Mouse (Mus musculus): ENCODE measurements around the gene Rpusd4.

The Rpusd4 gene

GRCm38 (mm10) chr9:35286351-35286750 lies 18.7 kb downstream of the Rpusd4 start:
- DNase-seq (ENCODE audit: low read depth), result no peak

- no peak for DNase-seq (ENCODE audit: low read depth)
Measured at GRCm38 (mm10) chr9:35289992-35290391, 22.3 kb downstream of the Rpusd4 start.

DNA sequence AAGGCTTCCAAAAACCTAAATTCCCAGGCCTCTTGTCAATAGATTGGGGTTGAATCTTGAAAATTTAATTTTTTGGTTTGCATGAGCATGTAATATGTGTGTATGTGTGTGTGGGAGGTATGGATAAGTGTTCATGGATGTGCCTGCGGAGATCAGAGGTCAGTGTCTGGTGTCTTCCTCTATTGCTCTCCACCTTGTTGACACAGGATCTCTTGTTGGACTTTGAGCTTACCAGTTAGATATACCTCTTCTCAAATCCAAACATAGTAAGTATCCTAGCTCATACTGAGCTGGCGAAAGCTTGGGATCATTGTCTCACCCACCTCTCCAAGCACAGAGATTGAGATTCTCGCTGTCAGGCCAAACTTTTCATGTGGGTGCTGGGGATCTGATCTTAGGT lies 22.8 kb downstream of the Rpusd4 start:
- DNase-seq (ENCODE audit: low read depth), result no peak

DNA sequence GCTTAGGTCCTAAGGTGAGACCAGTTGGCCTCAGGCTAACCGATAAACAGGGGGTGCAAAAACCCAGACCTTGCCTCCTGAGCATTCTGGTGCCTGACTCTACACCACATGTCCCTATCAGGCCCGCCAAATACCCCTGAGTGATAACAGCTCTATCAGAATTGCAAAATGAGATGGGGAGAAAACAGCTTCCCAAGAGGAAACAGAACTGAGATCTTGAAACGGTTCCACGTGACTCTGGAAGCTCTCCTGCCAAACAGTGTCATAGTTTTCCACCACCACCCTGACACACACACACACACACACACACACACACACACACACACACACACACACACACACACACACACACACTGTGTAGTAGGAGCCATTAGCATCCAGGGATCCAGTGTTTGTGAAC lies 23.3 kb downstream of the Rpusd4 start:
- DNase-seq (ENCODE audit: low read depth), result no peak

- no peak for DNase-seq (ENCODE audit: low read depth)
Measured at GRCm38 (mm10) chr9:35293465-35293864, 25.8 kb downstream of the Rpusd4 start.

GRCm38 (mm10) chr9:35297791-35298190 lies 30.1 kb downstream of the Rpusd4 start:
- DNase-seq (ENCODE audit: low read depth), result no peak

- DNase-seq (ENCODE audit: low read depth), result no peak
Measured at GRCm38 (mm10) chr9:35302172-35302571, 34.5 kb downstream of the Rpusd4 start.

GRCm38 (mm10) chr9:35307461-35307860 lies 39.8 kb downstream of the Rpusd4 start:
- peak; percentile 89 for DNase-seq (ENCODE audit: low read depth)

DNA sequence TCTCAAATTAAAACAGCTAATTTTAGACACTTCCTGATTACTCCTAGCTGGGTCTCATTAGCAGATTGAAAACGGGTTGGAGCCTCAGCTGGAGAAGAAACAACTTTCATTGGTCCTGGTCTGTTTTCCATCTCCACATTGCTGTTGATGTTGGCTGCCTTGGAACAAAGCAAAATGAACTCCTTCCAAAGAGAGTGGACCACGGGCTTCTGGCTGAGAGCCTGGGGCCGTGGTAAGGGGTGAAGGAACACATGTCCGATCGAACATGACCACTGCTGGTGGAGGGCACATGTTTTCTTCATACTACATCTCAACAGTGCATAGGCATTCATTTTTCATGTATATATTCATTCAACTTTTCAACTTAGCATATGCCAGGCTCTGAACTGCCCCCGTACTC lies 42.7 kb downstream of the Rpusd4 start:
- no peak for DNase-seq (ENCODE audit: low read depth)

GRCm38 (mm10) chr9:35312516-35312915 lies 44.9 kb downstream of the Rpusd4 start:
- DNase-seq (ENCODE audit: low read depth), result peak; percentile 37

DNA sequence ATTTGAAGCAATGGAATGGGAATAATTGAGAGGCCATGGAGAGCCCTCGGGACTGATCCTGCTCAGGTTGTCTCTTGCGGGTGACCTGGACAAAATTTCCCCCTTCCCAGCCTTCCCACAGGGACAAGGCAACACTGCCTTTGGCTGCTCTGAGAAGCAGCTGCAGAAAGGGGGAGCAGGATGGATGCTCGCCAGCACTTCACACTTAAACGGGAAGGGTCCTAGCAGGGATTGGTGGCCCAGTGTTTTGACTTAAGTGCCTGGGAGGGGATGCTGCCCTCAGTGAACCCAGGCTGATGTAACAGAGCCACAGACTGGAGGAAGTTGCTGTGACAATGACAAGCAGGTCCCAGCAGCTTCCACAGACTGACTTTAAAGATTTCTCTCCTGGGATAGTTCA lies 45.9 kb downstream of the Rpusd4 start:
- no peak for DNase-seq (ENCODE audit: low read depth)

GRCm38 (mm10) chr9:35314254-35314653 lies 46.6 kb downstream of the Rpusd4 start:
- DNase-seq (ENCODE audit: low read depth), result no peak

- no peak for DNase-seq (ENCODE audit: low read depth)
Measured at GRCm38 (mm10) chr9:35316771-35317211, 49.1 kb downstream of the Rpusd4 start.

GRCm38 (mm10) chr9:35317233-35317980 lies 49.7 kb downstream of the Rpusd4 start:
- no peak for DNase-seq (ENCODE audit: low read depth)

- no peak for DNase-seq (ENCODE audit: low read depth)
Measured at GRCm38 (mm10) chr9:35318537-35319172, 51.0 kb downstream of the Rpusd4 start.

GRCm38 (mm10) chr9:35320288-35320687 lies 52.6 kb downstream of the Rpusd4 start:
- DNase-seq (ENCODE audit: low read depth), result no peak

GRCm38 (mm10) chr9:35323974-35324373 lies 56.3 kb downstream of the Rpusd4 start:
- no peak for DNase-seq (ENCODE audit: low read depth)

DNA sequence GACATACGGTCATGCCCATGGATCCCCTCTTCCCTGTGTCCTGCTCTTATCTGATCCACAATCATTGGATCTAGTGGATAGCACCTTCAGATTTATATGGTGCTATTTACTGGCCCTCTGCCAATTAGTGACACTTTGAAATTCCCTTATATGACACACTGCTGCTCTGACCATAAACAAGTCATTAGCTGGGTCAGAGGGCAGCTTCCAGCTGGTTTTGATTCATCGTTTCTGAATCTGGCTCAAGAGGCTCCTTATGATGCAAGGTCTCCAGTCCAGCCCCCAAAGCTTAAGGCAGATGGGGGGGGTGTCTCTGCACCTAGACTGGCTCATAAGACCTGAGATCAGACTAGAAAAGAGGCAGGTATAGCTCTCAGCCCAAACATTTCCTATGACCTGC lies 56.9 kb downstream of the Rpusd4 start:
- DNase-seq (ENCODE audit: low read depth), result no peak

DNA sequence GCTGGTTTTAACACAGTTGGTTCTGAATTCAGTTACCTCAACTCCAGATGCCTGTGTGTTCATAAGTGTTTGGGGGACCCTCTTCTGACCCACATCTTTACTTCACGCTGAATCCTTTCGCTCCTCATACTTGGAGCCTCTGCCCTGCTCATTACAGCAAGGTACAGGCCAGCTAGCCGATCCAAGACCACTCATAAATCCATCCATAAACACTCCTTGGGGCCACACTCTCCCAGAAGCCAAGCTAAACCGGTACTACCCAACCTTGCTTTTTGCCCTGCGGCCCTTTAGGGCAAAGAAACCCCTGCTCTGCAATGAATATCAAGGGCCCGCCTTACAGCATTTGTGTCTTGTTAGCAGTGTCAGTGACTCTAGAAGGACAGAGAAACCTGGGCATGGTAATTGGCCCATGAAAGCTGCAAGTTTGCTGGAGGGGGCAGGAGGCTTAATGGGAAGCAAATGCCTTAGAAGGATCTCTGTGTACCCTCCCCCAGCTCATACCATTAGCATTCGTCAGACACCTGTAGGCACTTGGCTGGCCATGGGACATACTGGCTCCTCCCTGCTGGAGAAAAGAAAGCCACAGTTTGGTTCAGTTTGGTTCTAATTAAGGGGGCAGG lies 59.1 kb downstream of the Rpusd4 start:
- no peak for DNase-seq (ENCODE audit: low read depth)

All from fibroblast of lung, adult 2 months (primary cell).